Mouse (Mus musculus) left cerebral cortex, adult 9 months (tissue): Measurements from ENCODE around the gene Kif6.

Experiments used
- DNase-seq, 2 experiments: peaks; one replicate each; pipeline ENCODE4 v3.0.0; 2022; ENCODE audit warnings: low spot score in 2 of 2

The Kif6 gene

DNA sequence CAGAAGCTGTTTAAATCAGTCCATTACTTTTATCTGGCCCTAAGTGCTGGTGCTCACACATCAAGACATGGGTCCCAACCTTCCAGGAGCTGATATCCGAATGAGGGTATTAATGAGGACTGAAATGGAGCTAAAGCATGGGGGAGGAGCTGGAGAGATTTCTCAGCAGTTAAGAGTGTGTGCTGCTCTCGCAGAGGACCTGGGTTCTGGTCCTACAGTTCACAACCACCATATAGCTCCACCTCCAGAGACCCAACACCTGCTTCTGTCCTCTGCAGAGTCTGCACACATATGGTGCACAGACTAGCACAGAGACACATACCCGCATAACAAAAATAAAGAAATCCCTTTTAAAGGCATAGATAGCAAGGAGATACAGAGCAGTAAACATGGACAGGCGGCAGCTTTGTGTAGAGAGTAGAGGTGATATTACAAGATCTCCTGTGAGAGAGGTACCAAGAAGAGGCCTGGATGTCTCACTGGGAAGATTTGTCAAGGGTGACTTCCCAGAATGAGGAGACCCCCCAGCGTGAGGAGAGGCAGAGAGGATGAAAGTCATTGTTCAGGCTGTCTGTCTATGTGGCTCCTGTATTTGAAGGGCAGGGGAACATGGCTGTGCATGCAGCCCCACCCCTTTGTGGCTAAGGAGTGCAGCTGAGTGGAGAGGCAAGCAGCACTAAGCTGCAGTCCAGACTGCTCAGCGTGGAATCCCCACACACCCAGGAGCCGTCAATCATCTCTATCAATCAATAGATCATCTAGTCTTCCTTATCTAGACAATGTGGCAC, 173.4 kb downstream of the Kif6 start:
- no peak for DNase-seq

DNA sequence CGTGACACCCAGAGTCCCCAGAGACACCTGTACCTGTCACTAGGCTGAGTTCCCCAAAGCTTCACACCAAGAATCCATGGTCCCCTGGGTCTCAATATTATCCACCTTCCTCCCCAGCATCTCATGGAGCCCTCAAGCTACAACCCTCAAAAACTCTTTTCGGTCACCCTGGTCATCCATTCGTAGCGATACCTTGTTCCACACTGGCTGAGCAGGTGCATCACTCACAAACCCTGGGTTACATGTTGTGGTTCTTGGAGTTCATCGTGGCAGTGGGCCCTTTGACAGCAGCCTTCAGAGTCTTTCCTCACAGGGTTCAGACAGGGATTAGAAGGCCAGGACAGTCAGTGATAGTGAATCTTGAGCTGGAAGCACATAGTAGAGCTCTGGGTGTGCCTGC, 176.6 kb downstream of the Kif6 start:
- DNase-seq: no peak

DNA sequence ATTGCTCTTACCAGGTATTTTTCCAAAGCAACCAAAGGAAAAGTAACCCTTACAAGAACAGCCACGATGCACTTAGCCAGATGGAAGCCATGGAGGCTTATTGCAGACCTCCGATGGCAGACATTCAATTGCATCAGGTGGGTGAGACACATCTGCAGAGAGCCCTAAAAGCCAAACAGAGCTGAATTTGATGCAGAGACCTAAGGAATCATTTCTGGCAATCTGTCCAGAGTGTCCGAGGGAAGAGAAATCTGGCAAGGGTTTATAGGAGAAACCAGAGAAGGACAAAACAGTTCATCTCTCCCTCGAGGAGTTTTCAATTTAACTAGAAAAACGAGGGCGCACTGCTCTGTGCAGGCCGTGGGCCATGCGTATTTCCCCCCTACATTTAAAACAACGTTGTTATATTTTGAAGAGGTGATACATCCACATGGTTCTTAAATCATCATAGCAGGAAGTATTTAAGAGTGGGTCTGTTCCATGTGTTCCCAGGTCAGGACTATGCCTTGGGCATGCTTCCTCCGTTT, 177.3 kb downstream of the Kif6 start:
- DNase-seq: no peak

GRCm38 (mm10) chr17:49792946-49793345, 178.0 kb downstream of the Kif6 start:
- DNase-seq: no peak

DNA sequence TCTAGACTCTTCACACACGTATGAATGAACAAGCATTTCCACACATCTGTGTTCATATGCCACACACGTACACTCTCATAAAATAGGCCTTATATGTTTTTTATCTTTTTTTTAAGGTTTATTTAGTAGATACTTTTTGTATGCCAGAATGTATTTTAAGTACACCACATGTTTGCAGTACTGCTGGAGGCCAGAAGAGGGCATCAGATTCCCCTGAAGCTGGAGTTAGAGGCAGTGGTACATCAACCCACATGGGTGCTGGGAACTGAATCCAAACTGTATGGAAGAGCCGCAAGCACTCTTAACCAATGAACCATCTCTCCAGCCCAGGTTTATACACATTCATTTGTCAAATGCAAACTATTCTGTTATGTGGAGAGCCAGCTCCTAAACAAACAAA, 179.0 kb downstream of the Kif6 start:
- no peak for DNase-seq

DNA sequence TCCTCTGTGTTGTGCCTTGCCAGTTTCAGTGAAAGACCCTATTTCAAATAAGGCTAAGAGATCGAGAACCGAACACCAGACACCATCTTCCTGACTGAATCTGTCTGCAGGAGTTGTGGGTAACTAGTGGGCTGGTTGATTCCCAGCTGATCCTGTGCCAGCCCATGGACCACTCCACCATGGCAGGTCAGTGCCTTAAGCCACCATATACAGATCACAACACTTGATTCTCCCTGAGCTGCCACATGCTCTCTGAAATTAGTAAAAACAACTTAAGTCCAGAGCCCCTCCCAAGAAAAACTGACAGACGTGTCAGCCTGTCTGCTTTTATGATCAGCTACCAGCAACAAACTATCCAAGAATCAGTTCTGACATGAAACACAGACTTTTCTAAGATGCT, 180.3 kb downstream of the Kif6 start:
- DNase-seq: no peak

GRCm38 (mm10) chr17:49796116-49796515, 181.2 kb downstream of the Kif6 start:
- DNase-seq: no peak

- no peak for DNase-seq
These were observed 184.2 kb downstream of the Kif6 start for GRCm38 (mm10) chr17:49799168-49799567.

GRCm38 (mm10) chr17:49800157-49800556, 185.2 kb downstream of the Kif6 start:
- DNase-seq: no peak

DNA sequence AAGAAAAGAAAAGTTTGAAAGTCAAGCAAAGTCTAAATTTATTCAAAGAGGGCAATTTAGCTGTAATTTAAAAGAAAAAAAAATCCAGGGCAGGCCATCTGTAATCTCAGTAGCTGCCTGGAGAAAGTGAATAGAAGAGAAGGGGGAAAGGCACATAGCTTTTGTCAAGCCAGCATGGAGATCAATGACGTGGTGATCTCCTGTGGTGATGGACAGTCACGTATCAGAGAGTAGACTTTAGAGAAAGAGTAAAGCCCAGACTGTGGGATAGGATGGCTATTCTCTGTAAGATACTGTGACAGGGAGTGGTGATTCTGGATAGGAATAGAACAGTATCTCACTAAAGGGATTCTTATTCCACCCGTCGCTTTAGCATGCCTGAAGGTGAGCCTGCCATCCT, 192.5 kb downstream of the Kif6 start:
- DNase-seq: no peak

DNA sequence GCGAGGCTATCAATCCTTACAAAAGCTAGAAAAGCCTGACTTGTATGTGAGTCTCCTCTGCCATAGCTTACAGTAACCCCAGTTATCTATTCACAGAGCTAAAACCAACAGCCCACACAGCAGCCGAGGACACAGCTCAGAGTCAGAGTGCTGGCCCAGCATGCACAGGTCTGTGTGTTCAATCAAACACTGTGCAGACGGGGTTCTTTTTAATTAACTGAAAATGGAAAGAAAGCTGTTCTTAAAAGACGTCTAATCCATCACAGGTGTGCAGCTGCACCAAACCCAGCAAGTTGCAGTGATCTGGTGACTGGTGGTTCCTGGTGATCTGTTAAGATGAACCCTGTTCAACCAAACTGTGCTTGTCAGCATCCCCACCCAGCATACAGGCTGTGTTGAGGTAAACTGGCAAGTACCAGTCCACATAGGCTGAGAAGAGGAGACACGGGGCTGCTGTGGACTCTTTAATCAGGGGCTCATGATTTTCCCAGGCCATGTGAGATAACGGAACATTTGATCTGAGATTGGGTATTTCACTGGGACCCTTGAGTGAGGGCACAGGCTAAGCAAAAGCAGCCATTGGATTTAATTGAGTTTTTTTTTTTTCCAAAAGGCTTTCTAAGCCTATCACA, 193.9 kb downstream of the Kif6 start:
- no peak for DNase-seq

GRCm38 (mm10) chr17:49813893-49814640, 199.1 kb downstream of the Kif6 start:
- no peak for DNase-seq

DNA sequence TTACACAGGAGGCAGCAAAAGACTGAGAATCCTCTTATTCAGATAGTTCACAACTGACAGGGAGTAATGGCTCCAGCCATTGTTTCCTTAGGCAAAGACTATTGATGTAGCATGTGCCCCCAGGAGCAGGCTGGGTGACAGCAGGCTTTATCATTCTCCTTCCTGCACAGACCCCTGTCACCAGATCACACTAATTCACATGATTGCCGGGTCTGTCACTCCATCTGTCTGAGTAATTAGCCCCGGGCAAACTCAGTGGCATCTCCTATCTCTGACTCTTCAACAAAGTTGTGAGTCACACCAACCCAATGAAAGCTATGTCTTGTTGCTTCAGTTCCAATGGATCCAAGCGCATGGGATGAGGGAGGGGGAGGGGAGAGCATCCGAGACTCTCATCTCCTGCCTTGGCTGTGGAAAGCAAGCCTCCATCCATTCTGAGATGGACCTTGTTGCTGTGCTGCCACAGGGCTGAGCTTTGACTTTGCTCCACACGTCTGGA, 201.2 kb downstream of the Kif6 start:
- DNase-seq: no peak

DNA sequence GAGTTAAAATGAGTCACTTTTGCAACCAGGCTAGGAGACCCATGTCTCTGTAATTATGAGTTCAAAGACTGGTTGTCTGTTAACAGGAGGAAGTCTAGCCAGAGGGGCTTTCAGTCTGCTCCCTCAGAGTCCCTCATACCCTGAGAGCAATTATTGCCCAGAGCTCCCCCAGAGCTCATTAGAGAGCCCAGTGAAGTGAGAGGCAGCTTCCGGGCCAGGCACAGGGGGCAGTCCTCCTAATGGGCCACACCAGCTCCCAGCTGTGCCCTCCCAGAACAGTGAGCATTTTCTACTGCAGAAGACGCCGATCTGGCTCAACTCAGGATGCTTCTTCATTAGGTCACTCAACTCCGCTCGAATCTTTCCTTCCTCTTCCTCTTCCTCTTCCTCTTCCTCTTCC, 201.8 kb downstream of the Kif6 start:
- DNase-seq: no peak

- DNase-seq: peak in 1 of 2 experiments; percentile 65
These were observed 205.3 kb downstream of the Kif6 start for GRCm38 (mm10) chr17:49820203-49820602.

GRCm38 (mm10) chr17:49824142-49824840, 209.4 kb downstream of the Kif6 start:
- peak; percentile 7 to 62 for DNase-seq

- no peak for DNase-seq
These were observed 210.0 kb downstream of the Kif6 start for GRCm38 (mm10) chr17:49824841-49825450.

GRCm38 (mm10) chr17:49825831-49826230, 210.9 kb downstream of the Kif6 start:
- DNase-seq: peak; percentile 15 to 22

- DNase-seq: no peak
These were observed 216.8 kb downstream of the Kif6 start for GRCm38 (mm10) chr17:49831745-49832144.

DNA sequence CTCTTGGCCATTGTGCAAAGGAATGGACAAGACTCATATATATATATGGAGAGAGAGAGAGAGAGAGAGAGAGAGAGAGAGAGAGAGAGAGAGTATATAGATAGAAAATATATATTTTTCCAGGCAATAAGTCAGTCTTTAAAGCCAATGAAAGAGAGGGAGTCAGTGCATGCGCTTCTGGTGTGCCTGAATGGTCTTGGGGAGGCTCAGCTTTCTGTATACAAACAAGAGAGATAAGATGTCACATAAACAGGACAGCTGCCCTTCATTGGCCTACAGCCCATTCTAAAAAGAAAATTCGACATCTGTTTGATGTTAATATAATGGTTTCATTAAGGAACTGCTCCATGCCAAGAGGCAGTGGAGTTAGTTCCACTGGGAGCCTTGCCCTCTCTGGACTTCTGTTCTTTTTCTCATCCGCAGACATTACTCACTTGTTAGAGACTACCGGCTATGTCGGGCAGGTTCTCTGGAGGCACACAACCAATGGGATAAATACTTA, 219.2 kb downstream of the Kif6 start:
- DNase-seq: no peak

GRCm38 (mm10) chr17:49837417-49837816, 222.5 kb downstream of the Kif6 start:
- no peak for DNase-seq
